Mouse (Mus musculus): ENCODE measurements around the gene Tusc2. TPM values are rescaled to one million over a fixed set of nuclear protein-coding genes. Genes with fewer than 3 reads are reported as not detected.

Gene Tusc2
- polyA plus RNA-seq, 1 experiment from 2014 or later, result 46.5 TPM

DNA sequence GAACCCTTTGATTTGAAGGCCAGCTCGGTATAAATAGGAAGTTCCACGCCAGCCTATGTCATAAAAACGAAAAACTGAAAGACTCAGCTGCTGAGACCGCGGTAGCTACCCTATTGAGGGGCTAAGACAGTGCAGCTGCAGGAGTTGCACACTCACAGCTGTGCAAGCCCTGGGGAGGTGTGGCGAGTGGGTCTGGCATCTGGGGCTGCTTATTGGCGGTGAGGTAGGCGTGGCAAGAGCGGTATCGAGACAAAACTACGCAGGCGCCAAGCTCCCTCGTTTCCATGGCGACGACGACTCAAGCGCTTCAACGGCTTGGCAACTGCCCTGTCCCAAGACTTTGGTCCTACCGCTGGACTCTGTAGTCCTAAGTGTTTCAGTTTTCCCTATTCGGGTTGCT, 16.0 kb upstream of the Tusc2 start, which contains the start of gene Zmynd10:
TSS of gene Zmynd10 (plus strand) at position 273 of the 400 bp plus-strand sequence.
- Histone ChIP-seq H3K4me1 (peaks cover 52% of the 10 kb centered on the region), H3K27ac (peak within 1 kb of the TSS; percentile 63), H3K4me3 (replicated peaks) (peak within 1 kb of the TSS; percentile 19), H3K9ac (no peak within 1 kb of the TSS), H3K9me3 (replicated peaks) (no peaks in the 10 kb centered on the region), H3K36me3 (peaks cover 24% of the 10 kb centered on the region), H3K4me2 (peak within 1 kb of the TSS; percentile 54), H3K27me3 (no peaks in the 10 kb centered on the region; the same call in 1 of the 2 replicates)
- WGBS, result 3% methylated on average over 20 of the region's 20 CpGs
- ATAC-seq (replicated peaks; ENCODE audit: low FRiP score), result peak; percentile 57

DNA sequence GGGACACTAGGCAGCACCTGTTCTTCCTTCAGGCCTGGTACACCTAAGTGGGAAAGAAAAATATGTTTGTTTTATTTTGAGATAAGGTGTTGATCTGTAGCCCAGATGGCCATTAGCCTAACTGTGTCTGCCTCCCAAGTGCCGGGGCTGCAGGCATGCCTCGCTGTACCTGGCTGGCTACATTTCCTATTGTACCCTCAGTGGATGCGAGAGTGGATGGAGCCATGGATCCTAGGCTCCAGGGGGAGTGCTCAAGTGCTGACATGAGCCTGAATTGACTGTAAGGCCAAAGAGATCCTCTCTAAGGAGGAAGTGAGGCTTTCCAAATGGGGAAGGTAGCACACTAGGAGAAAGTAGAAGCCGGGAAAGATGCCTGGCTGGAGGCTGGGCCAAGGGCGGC, 15.1 kb upstream of the Tusc2 start:
- no peak for ATAC-seq (replicated peaks; ENCODE audit: low FRiP score)
- Histone ChIP-seq H3K27me3 (no peaks in the 10 kb centered on the region; the same call in 1 of the 2 replicates), H3K4me2 (no peak overlapping the region), H3K36me3 (peaks cover 24% of the 10 kb centered on the region), H3K9me3 (replicated peaks) (no peaks in the 10 kb centered on the region), H3K4me1 (peaks cover 54% of the 10 kb centered on the region), H3K27ac (no peak overlapping the region), H3K4me3 (replicated peaks) (no peak overlapping the region), H3K9ac (no peak overlapping the region)
- 85% methylated on average over 5 of the region's 5 CpGs for WGBS

DNA sequence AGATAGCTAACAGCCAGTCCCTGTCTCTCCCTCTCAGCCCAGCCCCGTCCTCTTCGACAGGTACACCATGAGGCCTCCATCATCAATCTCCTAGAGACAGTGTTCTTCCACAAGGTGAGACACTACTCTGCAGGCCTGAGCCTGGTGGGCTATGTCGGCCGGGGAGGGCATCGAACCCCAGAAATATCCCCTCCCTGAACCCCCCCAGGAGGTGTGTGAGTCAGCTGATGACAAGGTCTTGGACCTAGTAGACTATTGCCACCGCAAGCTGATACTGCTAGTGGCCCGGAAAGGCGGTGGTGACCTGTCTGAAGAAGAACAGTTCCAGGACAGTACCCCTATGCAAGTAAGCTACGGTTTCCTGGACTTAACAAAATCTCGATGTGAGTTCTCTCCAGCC, 14.2 kb upstream of the Tusc2 start:
- no peak overlapping the region for H3K9ac ChIP-seq
- H3K36me3 ChIP-seq, result peaks cover 20% of the 10 kb centered on the region
- no peak overlapping the region for H3K27ac ChIP-seq
- WGBS, result 81% methylated on average over 10 of the region's 10 CpGs
- H3K4me1 ChIP-seq, result peaks cover 61% of the 10 kb centered on the region
- no peak overlapping the region for H3K4me2 ChIP-seq
- H3K4me3 ChIP-seq (replicated peaks), result no peak overlapping the region
- H3K9me3 ChIP-seq (replicated peaks), result no peaks in the 10 kb centered on the region
- ATAC-seq (replicated peaks; ENCODE audit: low FRiP score), result no peak
- no peaks in the 10 kb centered on the region; the same call in 1 of the 2 replicates for H3K27me3 ChIP-seq

DNA sequence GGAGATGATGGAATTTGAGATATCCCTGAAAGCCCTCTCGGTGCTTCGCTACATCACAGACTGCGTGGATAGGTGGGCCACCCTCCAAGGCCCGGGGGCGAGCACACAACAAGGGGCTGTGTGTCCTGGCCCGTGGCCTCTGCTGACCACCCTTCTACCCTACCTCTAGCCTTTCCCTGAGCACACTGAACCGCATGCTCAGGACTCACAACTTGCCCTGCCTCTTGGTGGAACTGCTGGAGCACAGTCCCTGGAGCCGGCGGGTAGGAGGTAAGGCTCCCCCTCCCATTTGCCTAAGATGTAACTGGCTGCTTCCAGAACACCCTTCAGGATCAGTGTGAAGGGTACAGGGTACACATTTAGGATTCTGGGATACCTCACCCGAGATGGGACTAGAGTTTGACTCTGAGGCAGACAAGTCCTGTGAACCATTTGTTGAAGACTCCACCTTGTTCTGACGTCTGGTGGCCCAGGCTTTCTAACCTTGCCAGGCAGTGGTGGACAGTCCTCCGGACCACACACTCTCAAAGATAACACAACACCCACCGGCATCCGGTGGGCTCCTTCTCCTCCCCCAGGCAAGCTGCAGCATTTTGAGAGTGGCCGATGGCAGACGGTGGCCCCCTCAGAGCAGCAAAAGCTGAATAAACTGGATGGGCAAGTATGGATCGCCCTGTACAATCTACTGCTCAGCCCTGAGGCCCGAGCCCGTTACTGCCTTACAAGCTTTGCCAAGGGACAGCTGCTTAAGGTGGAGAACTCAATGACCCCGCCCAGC, 13.6 kb upstream of the Tusc2 start:
- WGBS, result 80% methylated on average over 20 of the region's 20 CpGs
- ATAC-seq (replicated peaks; ENCODE audit: low FRiP score), result no peak
- Histone ChIP-seq H3K4me2 (no peak overlapping the region), H3K36me3 (peaks cover 14% of the 10 kb centered on the region), H3K9ac (no peak overlapping the region), H3K4me3 (replicated peaks) (no peak overlapping the region), H3K27ac (no peak overlapping the region), H3K27me3 (no peaks in the 10 kb centered on the region; the same call in 1 of the 2 replicates), H3K4me1 (peaks cover 64% of the 10 kb centered on the region), H3K9me3 (replicated peaks) (no peaks in the 10 kb centered on the region)

DNA sequence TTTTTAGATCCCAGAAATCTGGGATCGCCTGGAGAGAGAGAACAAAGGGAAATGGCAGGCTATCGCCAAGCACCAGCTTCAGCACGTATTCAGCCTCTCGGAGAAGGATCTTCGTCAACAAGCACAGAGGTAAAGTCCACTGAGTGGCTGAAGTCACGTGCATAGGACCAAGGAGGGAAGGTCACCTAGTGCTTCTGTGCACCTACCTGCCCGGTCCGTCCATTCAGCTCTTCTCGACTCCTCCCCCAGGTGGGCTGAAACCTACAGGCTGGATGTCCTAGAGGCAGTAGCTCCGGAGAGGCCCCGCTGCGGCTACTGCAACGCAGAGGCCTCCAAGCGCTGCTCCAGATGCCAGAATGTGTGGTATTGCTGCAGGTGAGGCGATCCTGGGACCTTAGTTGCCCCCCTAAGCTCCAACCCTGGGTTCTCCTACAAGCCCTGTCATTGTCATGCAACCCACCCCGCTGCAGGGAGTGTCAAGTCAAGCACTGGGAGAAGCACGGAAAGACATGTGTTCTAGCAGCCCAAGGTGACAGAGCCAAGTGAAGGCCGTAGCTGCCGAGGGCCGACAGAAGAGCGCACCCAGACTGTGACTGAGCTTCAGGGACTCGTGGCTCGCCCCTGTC, 12.5 kb upstream of the Tusc2 start:
- peaks cover 64% of the 10 kb centered on the region for H3K4me1 ChIP-seq
- H3K27ac ChIP-seq, result peak overlapping the region; percentile 99

DNA sequence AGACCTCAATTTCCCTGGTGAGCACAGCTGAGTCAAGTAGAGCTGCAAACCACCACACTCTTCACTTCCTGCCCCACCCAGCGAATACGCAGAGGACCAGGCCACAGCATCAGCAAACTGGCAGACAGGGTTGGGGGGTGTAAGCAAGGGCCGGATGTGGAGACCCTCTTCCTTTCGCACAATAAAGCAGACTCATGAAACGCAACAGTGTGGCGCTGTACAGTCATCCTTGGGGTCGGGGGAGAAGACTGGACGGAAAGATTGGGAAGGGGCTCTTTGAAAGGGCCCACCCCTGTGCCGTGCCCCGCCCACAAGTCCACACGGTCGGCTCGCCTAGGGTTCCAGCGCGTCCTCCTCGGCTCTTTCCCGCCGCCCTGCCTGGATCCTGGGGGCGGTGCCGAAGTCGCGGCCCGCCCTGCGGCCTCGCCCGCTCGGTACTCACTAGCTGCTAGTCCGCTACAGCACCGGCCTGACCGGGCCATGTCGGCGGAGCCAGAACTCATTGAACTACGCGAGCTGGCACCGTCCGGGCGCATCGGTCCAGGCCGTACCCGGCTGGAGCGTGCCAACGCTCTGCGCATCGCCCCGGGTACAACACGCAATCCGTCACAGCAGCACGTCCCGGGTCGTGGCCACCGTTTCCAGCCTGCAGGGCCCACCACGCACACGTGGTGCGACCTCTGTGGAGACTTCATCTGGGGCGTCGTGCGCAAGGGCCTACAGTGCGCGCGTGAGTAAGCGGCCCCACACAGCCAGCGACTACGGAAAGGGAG, 11.8 kb upstream of the Tusc2 start, which contains the start of gene Rassf1:
TSS of gene Rassf1 (plus strand) at position 439 of the 773 bp plus-strand sequence.
- peaks cover 70% of the 10 kb centered on the region for H3K4me1 ChIP-seq
- peak within 1 kb of the TSS; percentile 99 for H3K27ac ChIP-seq
- H3K9ac ChIP-seq, result peak within 1 kb of the TSS; percentile 52
- H3K36me3 ChIP-seq, result no peaks in the 10 kb centered on the region; the same call in 1 of the 2 replicates
- H3K4me2 ChIP-seq, result peak within 1 kb of the TSS; percentile 70
- no peaks in the 10 kb centered on the region for H3K9me3 ChIP-seq (replicated peaks)
- H3K4me3 ChIP-seq (replicated peaks), result peak within 1 kb of the TSS; percentile 79
- no peaks in the 10 kb centered on the region; the same call in 1 of the 2 replicates for H3K27me3 ChIP-seq
- peak; percentile 37 for ATAC-seq (replicated peaks; ENCODE audit: low FRiP score)
- 1% methylated on average over 63 of the region's 63 CpGs for WGBS

More for the DNA sequence above, 12.5 kb upstream of the Tusc2 start:
- 0 out of 2 replicates have a peak, but pooled peaks cover 4% of the 10 kb centered on the region for H3K36me3 ChIP-seq
- peak overlapping the region; percentile 79 for H3K4me3 ChIP-seq (replicated peaks)
- peak overlapping the region; percentile 70 for H3K4me2 ChIP-seq
- no peaks in the 10 kb centered on the region for H3K9me3 ChIP-seq (replicated peaks)
- no peak for ATAC-seq (replicated peaks; ENCODE audit: low FRiP score)
- no peaks in the 10 kb centered on the region; the same call in 1 of the 2 replicates for H3K27me3 ChIP-seq
- 28% methylated on average over 23 of the region's 23 CpGs for WGBS
- H3K9ac ChIP-seq, result peak overlapping the region; percentile 52; the same call in 1 of the 2 replicates

DNA sequence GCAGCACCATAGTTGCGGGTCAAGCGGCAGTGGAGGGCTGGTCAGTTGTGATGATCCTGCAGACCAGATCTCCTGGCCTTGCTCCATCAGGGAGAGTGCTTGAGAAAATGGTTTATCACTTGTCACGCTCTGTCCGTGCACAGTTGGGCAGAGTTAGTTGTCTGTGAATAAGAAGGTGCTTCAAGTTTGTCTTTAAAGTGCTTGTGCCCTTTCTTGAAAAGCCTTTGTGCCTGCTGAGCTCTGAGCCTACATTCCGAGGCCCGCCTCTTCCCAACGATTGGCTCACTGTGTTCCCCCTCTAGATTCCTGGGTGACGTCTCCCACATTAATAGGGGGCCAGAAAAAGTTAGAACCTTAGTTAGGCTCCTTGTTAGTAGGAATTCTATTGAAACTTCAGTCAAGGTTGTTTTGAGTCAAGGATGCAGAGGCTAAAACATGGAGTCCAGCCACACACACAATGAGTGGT, 11.1 kb upstream of the Tusc2 start:
- H3K4me2 ChIP-seq, result peak overlapping the region; percentile 70
- H3K4me1 ChIP-seq, result peaks cover 69% of the 10 kb centered on the region
- H3K27ac ChIP-seq, result peak overlapping the region; percentile 99
- ATAC-seq (replicated peaks; ENCODE audit: low FRiP score), result no peak
- H3K4me3 ChIP-seq (replicated peaks), result peak overlapping the region; percentile 79
- H3K9ac ChIP-seq, result peak overlapping the region; percentile 52
- WGBS, result 10% methylated on average over 8 of the region's 8 CpGs
- no peaks in the 10 kb centered on the region; the same call in 1 of the 2 replicates for H3K27me3 ChIP-seq
- H3K36me3 ChIP-seq, result peaks cover 6% of the 10 kb centered on the region
- no peaks in the 10 kb centered on the region for H3K9me3 ChIP-seq (replicated peaks)

DNA sequence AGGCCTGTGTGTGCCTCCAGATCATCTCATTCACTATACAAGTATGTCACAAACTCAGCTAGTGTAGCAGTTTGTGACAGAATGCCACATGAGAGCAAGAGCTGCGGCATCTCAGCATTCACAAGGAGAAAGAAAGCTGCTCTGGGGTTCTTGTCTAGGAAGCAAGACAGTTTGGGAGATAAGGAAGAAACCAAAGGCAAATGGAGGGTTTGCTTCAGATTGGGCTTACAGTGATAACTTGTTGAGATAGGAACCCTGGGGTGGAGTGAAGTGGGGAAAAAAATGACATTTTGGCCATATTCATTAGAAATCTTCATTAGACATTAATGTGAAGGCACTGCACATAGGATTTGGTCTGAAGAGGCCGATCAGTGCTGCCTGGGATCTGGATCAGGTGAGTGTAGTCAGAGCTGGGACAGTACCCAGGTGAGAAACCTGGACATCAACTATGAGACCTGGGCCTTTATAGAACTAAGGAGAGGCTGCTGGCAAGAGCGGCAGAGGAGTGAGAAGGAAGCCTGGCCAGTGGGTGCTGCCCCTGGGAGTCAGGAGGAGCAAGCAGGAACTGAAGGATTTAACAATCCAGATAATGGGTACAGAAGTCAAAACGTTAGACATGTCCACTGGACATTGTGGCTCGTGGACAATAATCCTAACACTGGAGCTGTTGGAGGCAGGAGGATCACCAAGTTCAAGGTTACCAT, 10.2 kb upstream of the Tusc2 start:
- ATAC-seq (replicated peaks; ENCODE audit: low FRiP score), result no peak
- H3K27ac ChIP-seq, result peak overlapping the region; percentile 99
- 65% methylated on average over 5 of the region's 5 CpGs for WGBS
- H3K4me2 ChIP-seq, result peak overlapping the region; percentile 70
- H3K27me3 ChIP-seq, result no peaks in the 10 kb centered on the region; the same call in 1 of the 2 replicates
- peak overlapping the region; percentile 52 for H3K9ac ChIP-seq
- H3K9me3 ChIP-seq (replicated peaks), result no peaks in the 10 kb centered on the region
- peak overlapping the region; percentile 79 for H3K4me3 ChIP-seq (replicated peaks)
- peaks cover 66% of the 10 kb centered on the region for H3K4me1 ChIP-seq
- peaks cover 15% of the 10 kb centered on the region for H3K36me3 ChIP-seq

DNA sequence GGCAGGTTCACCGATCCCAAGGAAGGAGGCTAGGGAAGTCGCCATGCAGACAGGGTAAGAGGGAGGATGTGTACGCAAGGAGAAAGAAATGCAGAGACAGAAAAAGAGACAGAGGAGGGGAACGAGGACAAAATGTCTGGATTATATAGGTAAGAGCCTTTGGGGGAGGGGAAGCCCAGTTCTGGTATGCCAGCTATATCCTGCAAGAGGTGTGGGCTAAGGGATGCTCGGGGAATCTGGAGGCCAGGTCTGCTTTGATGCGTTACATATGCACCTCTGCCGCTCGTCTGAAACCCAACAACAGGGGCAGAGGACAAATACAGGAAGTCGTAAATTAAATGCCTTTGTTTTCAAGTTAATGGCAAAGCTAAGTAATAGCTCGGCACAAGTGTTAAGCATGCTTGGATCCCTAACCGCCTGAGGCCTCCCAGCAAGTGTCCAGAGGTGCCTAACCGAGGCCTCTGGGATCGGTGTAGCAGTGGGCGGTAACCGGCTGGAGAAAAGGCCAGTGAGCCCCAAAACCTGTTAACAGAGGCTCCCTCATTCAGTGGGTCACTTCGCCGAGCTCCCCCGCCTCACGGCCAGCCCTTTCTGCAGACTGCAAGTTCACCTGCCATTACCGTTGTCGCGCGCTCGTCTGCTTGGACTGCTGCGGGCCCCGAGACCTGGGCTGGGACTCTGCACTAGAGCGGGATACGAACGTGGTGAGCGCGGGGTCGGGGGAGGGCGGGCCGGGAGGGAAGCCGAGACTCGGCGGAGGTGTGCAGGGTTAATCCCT, 9.3 kb upstream of the Tusc2 start:
- Histone ChIP-seq H3K27me3 (no peaks in the 10 kb centered on the region; the same call in 1 of the 2 replicates), H3K4me1 (peaks cover 66% of the 10 kb centered on the region), H3K36me3 (peaks cover 24% of the 10 kb centered on the region), H3K4me3 (replicated peaks) (peak overlapping the region; percentile 79), H3K9me3 (replicated peaks) (no peaks in the 10 kb centered on the region), H3K9ac (peak overlapping the region; percentile 84), H3K27ac (peak overlapping the region; percentile 99), H3K4me2 (peak overlapping the region; percentile 70)
- 1% methylated on average over 37 of the region's 37 CpGs for WGBS
- peak; percentile 58; the same call in 1 of the 2 replicates for ATAC-seq (replicated peaks; ENCODE audit: low FRiP score)

DNA sequence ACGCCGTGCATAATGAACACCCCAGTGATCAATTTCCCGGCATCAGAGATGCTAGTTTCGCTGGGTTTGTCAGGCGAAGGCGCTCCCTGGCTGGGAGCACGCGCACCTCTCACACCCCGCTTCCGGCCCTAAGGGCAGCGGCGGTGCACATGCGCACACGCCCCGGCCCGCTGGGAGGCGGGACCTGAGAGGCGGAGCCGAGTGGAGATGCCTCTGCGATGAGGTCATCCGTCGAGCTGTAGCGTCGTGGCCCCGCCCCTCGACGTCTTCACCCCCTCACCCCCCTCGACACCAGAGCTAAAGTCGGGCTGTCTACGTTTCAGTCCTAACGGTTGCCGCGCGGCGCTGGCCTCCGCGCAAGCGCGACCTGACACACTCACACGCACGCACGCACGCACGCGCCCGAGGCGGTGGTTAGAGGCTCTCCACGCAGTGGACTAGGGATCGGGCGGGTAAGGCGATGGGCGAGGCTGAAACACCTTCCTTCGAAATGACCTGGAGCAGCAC, 8.7 kb upstream of the Tusc2 start:
- peak overlapping the region; percentile 99 for H3K27ac ChIP-seq

More for the DNA sequence above, 8.7 kb upstream of the Tusc2 start:
- Histone ChIP-seq H3K9me3 (replicated peaks) (no peaks in the 10 kb centered on the region), H3K4me3 (replicated peaks) (peak overlapping the region; percentile 79), H3K27me3 (no peaks in the 10 kb centered on the region; the same call in 1 of the 2 replicates), H3K9ac (peak overlapping the region; percentile 84), H3K4me1 (peaks cover 66% of the 10 kb centered on the region), H3K36me3 (peaks cover 31% of the 10 kb centered on the region), H3K4me2 (peak overlapping the region; percentile 70)
- WGBS, result 0% methylated on average over 53 of the region's 53 CpGs
- peak; percentile 88 for ATAC-seq (replicated peaks; ENCODE audit: low FRiP score)

Measured in kidney, embryonic 15.5 days (tissue).